Mouse (Mus musculus) layer of hippocampus, postnatal 25 days (tissue): ENCODE data around the gene Rab37. TPM values are rescaled to one million over a fixed set of nuclear protein-coding genes. Genes with fewer than 3 reads are reported as not detected.

Experiments
- DNase-seq, 2 experiments: peaks; one replicate each; pipeline ENCODE4 v3.0.0; 2022; ENCODE audit warnings: mixed read lengths in 2 of 2, low spot score in 1 of 2; ENCODE audit errors: extremely low spot score in 1 of 2
- total RNA-seq, 2 experiments: library from RNA; stranded (reverse); gene quantifications; 2 replicates each; pipeline ENCODE4 v1.2.3; 2021

Gene Rab37
- total RNA-seq, 2 experiments from 2014 or later: 1.8 to 2.0 TPM

DNA sequence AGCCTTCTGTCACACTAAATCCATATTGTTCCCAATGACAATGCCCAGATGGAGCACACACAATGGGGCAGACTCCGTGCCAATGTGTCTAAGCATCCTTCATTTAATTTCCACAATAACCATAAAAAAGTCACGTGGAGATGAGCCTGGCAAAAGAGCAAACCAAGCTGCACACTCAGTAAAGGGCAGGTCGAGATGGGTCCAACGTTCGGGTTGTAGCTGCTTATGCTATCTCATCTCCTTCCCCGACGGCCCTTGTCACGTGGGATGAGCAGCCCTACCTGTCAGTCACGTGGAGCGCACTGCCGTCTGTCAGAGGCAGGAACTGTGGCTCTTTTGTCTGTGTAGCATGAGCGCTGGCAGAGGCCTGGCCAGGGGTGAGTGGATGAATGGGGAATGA lies 6.6 kb upstream of the Rab37 start:
- DNase-seq: no peak

DNA sequence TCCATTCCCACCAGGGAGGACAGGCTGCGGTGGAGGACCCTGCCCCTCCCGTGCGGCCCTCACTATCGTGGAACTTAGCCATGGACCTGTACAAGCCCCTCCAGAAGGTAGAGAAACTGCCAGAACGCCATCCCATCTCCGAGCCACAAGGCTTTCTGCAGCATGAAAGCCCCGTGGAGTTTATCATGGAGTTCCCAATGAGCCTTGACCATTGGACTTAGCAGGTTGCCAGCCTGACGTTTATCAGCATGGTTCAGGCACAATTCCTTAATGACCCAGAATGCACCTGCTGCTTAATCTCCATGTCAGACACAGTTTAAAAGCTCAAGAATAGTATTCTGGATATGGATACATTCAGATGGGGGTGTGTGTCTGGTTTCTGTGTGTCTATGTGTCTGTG lies 6.2 kb upstream of the Rab37 start:
- DNase-seq: no peak

DNA sequence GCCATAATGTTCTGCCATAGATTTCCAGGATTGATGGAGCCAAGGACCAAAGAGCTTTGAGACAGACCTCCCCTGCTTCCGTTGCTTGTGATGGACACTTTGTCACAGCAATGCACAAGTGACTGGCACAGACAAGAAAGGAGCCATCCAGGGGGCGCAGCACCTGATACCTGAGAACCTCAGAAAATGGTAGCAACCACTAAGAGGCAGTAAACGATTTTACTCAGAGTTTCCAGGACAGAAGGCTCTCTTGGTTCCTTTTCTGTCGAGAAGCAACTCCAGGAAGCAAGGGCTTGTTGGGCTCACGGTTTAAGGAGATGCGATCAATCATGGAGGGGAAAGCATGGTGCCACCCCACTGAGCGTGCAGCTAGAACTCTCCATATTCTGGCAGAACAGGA lies 5.0 kb upstream of the Rab37 start:
- no peak for DNase-seq

DNA sequence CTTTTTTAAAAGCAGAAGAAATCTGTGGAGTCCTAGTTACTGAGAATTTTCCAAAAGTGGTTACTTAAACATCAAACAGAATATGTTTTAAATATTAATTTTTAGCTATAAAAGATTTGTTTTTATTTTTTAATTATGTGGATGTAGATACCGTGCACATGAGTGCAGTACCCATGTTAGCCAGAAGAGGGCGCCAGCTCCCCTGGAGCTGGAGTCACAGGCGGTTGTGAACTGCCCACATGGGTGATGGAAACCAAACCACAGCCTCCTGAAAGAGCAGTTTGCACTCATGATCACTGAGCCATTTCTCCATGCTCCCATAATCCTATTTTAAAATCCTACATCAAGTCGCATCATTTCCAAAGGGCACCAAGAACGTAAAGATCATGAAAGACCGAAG lies 1.4 kb upstream of the Rab37 start:
- no peak for DNase-seq

DNA sequence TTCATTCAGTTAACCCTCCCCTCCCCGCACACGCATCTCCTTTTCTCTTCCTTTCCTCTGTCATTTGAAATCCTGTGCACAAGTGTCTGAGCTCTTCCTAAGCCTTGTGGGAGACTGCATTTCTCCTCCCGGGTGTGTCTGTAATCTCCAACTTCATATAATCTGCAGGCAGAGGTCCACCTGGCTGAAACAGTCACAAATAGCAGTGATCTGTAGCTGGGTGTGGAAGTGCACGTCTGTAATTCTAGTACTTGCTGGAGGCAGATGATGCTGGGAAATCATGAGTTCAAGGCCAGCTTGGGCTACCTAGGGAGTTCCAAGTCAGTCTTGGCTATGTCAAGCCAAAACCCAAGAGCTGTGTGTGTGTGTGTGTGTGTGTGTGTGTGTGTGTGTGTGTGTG lies 909 bp downstream of the Rab37 start:
- no peak for DNase-seq

DNA sequence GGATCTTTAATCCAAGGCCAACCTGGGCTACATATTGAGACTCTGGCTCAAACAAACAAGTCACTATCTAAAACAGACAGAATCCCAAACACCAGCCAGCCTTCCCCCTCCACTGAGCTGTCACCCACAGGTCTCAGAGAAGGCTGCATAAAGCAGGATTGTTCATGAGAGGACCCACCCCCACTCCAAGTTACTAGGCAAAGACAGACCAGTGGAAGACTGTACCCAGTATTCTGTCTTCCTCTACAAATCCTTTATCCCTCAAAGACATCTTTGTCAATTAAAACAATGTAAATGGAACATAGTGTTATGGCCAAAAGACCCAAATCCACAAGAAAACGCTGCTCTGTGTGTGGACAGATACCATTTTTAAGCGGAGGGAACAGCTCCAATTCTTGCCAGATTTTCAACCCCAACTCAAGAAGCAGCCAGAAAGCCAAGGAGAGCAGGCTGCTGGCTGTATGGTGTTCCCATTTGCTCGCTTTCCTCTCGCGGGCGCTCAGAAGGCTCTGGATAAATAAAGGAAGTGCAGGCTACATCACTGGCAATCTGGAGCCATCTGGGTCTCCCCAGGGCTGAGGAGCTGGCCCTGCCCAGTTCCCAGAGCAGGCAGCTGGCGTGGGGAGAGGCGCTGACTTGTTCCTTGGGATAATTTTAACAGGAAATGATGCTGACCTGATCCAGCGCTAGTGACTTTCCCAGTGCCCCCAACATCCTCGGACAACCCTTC lies 7.1 kb downstream of the Rab37 start:
- peak in 1 of 2 experiments; percentile 7 for DNase-seq

DNA sequence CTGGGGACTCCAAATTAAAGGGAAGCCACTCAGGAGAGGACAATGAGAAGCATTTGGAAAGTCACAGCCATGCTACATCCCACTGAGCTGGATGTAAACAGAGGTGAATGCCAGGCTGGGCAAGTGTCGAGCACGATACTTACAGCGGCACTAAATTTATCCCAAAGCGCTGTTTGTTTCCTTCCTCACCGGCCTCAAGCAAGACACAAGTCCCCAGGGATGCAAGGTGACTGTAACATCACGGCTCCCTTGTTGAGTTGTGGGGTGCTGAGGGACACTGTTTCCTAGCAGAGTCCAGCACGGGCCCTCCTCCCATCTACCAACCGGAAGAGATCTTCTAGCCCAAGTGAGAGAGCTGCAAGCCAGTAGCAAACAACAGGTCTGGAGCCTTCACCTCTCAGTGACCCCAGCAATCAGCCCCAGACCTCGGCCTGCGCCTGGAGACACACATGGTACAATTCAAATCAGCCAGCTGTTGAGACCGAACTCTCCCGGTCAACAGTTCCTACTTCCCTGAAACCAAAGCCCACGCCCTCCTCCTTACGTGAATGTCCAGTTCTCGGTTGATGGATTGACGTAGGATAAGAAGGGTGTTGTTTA lies 8.1 kb downstream of the Rab37 start:
- DNase-seq: no peak

DNA sequence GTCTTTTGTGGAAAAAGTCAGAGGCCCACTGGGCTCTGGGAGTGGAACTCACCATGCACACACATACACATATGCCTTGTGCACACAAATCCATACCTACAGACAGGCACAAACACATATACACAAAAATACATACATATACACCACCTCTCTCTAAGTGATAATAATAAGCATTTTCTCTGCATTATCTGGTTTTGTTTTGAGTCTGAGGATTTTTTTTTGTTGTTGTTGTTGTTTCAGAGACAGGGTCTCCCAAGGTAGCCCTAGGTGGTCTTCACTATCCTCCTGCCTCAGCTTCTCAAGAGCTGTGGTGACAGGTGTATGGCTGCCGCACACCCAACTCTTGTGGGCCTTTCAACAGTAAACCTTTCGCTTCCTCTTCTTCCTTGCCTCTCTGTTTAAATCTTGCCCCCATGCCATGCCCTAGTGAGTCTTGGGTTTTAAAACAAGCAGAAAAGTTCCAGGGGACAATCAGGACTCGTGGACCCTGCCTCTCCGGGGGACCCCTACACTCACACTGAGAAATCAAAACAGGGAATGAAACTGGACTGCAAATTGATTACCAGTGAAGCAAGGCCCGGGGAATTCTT lies 8.9 kb downstream of the Rab37 start:
- DNase-seq: no peak

DNA sequence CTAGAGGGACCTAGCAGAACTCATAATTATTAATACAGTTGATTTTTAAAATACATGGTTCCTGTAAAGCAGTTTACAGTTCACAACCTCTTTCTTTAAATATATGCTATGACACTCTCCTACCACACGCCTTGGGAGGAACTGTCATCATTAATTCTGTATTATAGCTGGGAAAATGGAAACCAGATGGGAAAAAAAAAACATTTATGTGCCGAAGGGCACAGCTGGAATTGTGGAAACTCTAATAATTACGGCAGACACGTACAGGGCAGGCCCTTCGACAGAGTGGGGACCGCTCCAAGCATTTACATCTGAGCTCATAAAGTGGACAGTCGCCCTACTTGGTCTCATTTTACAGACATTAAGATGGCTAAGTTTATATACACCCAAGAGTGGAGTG lies 9.5 kb downstream of the Rab37 start:
- DNase-seq: no peak

DNA sequence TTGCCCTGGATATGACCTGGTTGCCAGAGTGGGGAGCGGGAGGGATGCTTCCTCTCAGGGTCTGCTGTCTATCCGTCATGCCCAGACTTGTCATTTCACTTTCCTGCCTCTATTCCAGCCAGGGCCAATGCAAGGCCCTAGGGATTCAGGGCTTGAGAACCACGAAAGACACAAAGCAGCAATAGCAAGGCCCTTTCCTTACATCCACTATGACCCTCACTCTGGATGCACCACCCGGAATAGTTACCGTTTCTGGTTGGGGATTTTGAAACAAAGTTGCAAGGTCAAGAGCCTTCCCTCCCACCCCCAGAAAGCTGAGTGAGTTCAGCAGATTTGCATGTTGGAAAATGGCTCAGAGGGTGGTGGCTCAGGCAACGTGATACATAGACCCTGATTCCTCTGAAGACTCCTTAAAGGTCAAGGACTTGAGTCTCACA lies 10.4 kb downstream of the Rab37 start:
- no peak for DNase-seq

DNA sequence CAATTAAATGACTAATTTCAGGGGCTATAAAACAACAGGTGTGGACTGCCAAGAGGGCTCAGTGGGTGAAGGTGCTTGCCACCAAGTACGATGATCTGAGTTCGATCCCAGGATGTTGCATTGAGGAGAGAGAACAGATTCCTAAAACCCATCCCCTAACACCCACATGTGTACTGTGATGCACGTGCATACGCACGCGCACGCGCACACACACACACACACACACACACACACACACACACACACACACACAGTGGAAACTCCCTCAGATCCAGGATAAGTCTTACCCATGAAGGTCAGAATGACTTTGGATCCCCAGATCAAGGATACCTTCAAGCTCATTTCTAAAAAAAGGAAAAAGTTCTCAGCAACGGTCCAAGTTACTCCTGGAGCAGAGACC lies 10.9 kb downstream of the Rab37 start:
- no peak for DNase-seq

DNA sequence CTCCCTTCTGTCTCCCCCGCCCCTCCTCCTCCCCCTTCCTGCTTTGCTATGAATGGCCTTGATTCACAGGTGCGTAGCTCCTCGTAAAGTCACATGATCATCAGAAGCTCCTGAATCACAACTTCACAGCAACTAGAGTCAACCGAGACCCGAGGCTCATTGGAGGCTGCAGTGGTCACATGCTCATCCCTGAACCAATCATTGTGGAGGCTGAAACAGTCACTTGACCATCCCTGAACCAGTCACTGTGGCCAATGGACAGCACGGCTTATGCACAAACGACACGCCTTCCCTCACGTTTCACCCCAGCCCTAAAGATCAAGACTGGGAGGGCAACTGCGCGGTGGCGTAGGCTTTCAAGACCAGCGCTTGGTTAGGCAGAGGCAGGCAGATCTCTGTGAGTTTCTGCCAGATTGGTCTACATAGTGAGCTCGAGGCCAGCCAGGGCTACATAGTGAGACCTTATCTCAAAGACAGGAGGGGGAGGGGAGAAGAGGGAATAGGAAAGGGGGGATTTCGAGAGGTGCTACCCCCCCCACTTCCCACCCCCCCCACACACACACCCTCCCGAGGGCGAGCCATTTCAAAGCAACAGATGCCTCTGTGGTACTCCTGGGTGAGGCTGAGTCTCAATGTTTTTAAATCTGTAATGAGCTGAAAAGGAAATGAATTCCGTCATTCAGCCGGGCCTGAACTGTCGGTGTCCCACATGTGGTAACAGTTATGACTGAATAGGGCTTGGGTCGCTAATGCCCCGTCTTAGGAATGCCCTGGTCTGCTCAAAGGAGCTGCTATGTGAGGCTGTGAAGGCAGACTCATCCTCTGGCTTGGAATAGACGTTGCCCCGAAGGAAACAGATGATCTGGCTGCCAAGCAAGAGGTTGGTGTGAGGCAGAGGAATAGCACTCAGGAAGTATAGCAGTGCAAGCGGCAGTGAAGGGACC lies 12.5 kb downstream of the Rab37 start:
- DNase-seq: no peak

DNA sequence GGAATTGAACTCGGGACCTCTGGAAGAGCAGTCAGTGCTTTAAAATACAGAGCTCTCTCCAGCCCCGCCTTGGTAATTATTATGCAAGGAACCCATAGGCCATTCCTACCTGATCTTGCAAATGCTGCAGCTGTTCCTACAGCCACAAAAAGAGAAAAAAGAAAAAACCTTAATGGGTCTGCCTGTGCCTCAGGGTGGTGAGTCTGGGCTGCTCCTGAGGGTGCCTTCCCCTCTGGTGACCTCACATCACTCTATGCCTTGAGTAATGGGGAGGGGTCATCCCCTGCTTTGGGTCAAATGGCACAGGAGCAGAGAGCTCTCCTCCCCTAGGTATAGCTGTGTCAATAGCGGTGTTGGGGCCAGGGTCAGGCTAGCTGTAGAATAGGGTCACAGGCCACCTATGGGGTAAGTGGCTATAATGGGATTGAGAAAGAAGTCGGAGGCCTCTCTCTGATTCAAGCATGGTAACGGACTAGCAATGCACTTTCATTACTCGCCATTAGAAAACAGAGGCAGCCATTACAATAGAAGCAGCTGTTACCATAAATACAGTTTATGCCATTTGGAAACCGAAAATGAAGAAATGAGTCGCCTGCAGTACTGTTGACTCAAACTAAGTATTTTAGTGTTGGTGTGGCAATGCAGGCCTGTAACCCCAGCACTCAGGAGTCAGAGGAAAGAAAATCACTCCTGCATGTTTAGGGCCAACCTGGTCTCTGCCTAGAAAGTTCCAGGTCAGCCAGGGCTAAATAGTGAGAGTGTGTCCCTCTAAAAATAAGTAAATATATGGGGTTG lies 13.7 kb downstream of the Rab37 start:
- no peak for DNase-seq

DNA sequence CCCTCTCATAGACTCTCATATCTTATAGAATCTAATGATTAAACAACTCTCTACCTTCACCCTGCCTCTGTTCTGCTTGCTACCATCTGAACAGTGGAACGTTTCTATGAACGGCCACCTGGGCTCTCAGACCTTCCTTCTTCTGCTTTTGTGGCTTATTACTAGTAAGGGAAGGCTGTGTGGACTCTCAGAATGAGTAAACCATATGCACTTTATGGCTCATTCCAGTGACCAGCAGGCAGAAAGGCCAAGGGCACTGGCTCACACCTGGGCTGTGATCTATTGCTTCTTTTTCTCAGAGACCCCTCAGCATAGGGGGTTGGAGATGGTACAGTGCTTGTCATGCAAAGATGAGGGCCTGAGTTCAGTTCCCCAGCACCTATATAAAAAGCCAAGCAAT lies 15.4 kb downstream of the Rab37 start:
- DNase-seq: no peak

DNA sequence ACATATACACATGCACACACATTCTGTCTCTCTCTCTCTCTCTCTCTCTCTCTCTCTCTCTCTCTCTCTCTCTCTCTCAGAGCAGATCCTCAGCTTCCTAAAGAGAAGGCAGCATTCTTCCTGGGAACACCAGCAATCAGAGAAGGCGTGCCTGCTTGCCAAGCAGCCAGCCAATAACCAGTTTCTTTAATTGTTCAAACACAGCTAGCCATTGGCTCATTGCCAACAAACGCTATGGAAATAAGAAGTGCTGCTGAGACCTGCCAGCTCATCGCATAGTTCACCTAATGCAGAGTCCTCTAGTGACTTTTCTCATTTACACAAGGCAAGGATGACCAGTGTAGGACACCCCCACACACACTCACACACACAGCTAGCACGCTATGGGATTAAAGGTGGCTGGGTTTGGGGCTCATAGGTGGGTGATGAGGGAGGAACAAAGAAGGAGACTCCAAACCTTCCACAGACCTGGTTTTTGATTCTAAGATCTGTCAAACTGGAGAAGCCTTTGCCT lies 16.2 kb downstream of the Rab37 start:
- no peak for DNase-seq

DNA sequence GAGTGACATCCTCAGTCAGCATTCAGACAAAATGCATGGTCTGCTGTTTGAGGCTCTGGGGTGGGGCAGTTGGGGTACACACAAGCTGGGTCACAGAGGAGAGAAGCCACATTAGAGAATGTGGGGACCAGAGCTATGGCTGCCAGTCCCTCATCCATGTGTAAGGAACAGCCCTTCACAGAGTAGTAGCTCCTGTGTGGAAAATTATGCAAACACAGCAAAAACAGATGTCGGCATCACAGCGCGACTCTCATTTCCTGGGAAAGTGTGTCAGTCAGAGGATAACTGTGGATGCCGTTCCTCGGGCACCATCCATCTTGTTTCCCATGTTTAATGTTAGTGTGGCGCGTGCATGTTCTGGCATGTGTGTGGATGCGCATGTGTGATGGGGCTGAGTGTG lies 16.9 kb downstream of the Rab37 start:
- DNase-seq: no peak

DNA sequence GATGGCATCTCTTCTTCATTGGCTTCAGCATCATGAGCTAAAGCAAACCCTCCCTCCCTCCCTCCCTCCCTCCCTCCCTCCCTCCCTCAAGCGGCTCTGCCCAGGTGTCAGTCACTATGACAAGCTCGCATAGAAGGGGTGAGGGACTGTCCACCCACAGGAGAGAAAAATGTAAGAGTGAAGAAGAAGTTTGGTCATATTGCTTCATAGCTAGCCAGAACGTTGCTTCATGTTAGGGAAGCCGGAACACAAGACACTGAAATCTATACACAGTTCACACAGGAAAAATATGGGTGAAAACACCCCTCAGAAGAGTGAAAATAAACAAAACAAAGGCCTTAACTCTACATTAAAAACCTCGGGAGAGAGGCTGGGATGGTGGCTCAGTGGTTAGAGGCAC lies 19.0 kb downstream of the Rab37 start:
- no peak for DNase-seq

DNA sequence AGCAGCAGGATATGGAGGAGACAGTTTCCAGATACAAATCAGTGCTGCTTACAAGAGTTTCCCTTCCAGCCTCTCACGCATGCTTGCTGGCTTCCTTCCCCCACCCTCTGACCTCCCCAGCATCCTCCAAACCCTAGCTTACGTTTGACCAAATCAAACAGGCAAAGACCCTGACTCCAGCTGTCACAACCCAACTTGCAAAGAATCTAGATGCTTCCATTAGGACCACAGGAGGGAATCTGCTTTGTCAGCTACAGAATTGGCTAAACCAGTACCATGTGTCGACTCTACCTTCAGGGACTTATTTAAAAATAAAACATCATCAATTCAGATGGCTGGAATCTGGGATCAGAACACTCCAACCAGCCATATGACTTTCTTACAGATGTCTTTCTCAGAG lies 21.0 kb downstream of the Rab37 start:
- DNase-seq: no peak

DNA sequence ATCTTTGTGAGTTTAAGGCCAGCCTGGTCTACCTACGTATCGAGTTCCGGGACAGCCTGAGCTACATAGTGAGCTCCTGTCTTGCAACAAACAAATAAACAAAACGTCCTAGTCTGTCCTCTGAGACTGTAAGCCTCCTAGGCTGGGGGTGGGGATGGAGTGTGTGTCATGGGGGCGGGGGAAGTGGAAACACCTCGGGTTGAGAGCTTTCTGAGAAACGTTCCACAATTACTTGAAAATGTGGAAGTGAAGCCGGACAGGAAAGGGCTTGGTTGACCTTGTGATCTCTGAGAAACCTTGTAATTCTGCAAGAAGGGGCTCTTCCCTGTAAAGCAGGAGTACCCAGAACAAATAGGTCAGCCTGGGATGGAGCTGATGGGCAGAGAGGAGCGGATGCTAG lies 28.2 kb downstream of the Rab37 start:
- no peak for DNase-seq

DNA sequence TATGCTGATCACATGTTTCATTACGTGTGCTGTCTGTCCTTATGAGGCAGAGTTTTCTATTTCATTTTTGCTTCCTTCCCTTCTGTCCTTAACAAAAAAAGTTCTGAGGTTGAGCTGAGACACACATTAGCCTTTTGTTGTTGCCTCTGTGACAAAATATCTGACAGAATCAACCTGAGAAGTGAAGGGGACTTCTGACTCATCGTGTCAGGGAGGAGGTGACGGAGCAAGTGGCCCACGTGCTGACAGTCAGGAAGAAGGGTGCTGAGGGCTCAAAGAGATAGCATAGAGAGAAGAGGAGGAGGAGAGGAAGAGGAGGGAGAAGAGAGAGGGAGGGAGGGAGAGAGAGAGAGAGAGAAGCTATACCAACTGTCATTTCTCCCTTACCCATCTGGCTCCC lies 37.3 kb downstream of the Rab37 start:
- no peak for DNase-seq
